Mouse (Mus musculus) heart, embryonic 11.5 days (tissue): Measurements from ENCODE around the gene E4f1. TPM values are rescaled to one million over a fixed set of nuclear protein-coding genes. Genes with fewer than 3 reads are reported as not detected.
"Not testable (repeated sequence)": the region's sequence is repeated elsewhere in the genome, so short reads cannot be mapped to it uniquely, and the experiment has no call there.

Experiments used
- ATAC-seq: fragments of 200-750 bp; cut with Nextera tagmentation; replicated peaks from 2 replicates; pipeline ENCODE4 v1.8.0; 2017; ENCODE audit warnings: moderate library complexity; ENCODE audit not compliant: insufficient number of reproducible peaks, low FRiP score, low TSS enrichment
- H3K27ac ChIP-seq: fragments of 300-500 bp; sonication (generic); 2 replicates; pipeline ENCODE4 v1.5.1; 2014; ENCODE audit warnings: mild to moderate bottlenecking, low read depth, low read length
- H3K27me3 ChIP-seq: fragments of 300-500 bp; sonication (generic); 2 replicates; pipeline ENCODE4 v1.6.1; 2014; ENCODE audit warnings: mild to moderate bottlenecking, low read length, mixed read lengths; ENCODE audit not compliant: control insufficient read depth, insufficient read depth
- H3K36me3 ChIP-seq: fragments of 300-500 bp; sonication (generic); 2 replicates; pipeline ENCODE4 v1.6.1; 2014; ENCODE audit warnings: mild to moderate bottlenecking, low read length, moderate library complexity, mixed read lengths; ENCODE audit not compliant: control insufficient read depth, insufficient read depth
- H3K4me1 ChIP-seq: fragments of 300-500 bp; sonication (generic); 2 replicates; pipeline ENCODE4 v1.6.1; 2014; ENCODE audit warnings: low read length; ENCODE audit not compliant: control insufficient read depth, insufficient read depth
- H3K4me2 ChIP-seq: fragments of 300-500 bp; sonication (generic); 2 replicates; pipeline ENCODE4 v1.6.1; 2014; ENCODE audit warnings: mild to moderate bottlenecking, moderate library complexity
- H3K4me3 ChIP-seq: fragments of 300-500 bp; sonication (generic); 2 replicates; pipeline ENCODE4 v1.5.1; 2014; ENCODE audit warnings: low read depth, low read length
- H3K9ac ChIP-seq: fragments of 300-500 bp; sonication (generic); 2 replicates; pipeline ENCODE4 v1.6.1; 2014; ENCODE audit warnings: mild to moderate bottlenecking, low read depth, low read length, moderate library complexity
- H3K9me3 ChIP-seq: fragments of 300-500 bp; sonication (generic); replicated peaks from 2 replicates; pipeline ENCODE4 v1.6.1; 2016; ENCODE audit warnings: low read length; ENCODE audit not compliant: control insufficient read depth
- WGBS: fragments of 180-500 bp; shearing (Covaris S2); extraction: QIAGEN DNeasy Blood & Tissue Kit; methylation state at CpG from one replicate; pipeline ENCODE4 v1.1.7; 2014; ENCODE audit not compliant: insufficient replicate concordance; 5-methylcytosine and 5-hydroxymethylcytosine counted together
- polyA plus RNA-seq: library from polyadenylated mRNA; unstranded; fragments of >200 nt; fragmentation: Nextera tagmentation; extraction: Ambion mirVana; gene quantifications from 2 replicates; pipeline ENCODE4 v1.2.1, GENCODE M21; 2014

E4f1 gene
- polyA plus RNA-seq, 1 experiment from 2014 or later, result 17.6 TPM

- H3K4me1 ChIP-seq, result peaks cover 11% of the 10 kb centered on the region; the same call in 1 of the 2 replicates
- not testable (repeated sequence) for ATAC-seq, H3K27ac ChIP-seq, H3K27me3 ChIP-seq, H3K9ac ChIP-seq, H3K9me3 ChIP-seq, H3K4me3 ChIP-seq, H3K4me2 ChIP-seq
- peaks cover 34% of the 10 kb centered on the region for H3K36me3 ChIP-seq
- WGBS, result 86% methylated on average over 6 of the region's 8 CpGs
Observed at GRCm38 (mm10) chr17:24425326-24425725, 44.8 kb downstream of the E4f1 start.

- H3K9ac ChIP-seq, result no peak overlapping the region
- no peaks in the 10 kb centered on the region for H3K9me3 ChIP-seq
- H3K27ac ChIP-seq, result no peak overlapping the region
- 90% methylated on average over 5 of the region's 5 CpGs for WGBS
- H3K4me1 ChIP-seq, result peaks cover 5% of the 10 kb centered on the region; the same call in 1 of the 2 replicates
- H3K27me3 ChIP-seq, result no peaks in the 10 kb centered on the region
- H3K4me2 ChIP-seq, result no peak overlapping the region
- H3K4me3 ChIP-seq, result no peak overlapping the region
- no peak for ATAC-seq
- H3K36me3 ChIP-seq, result peaks cover 41% of the 10 kb centered on the region
Observed at GRCm38 (mm10) chr17:24424489-24424888, 45.6 kb downstream of the E4f1 start.

DNA sequence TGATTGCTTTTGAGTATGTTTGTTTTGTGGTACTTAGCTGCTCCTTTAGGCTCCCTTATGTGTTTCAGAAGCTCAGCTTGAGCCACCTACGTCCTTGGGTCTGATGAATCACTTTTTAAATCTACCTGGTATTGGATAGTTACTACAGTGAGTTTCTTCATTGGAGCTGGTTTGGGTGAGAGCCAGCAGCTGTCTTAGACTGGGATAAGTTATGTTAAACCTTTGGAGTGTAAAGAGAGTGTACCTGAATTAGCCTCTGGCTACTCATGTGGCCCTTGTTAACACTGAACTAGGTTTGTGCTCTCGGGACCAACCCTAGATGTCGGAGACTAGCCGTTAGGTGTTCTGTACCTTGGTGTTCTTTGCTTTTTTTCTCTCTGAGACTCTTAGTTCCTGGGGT, 47.0 kb downstream of the E4f1 start:
- Histone ChIP-seq H3K27me3 (no peaks in the 10 kb centered on the region), H3K36me3 (peaks cover 52% of the 10 kb centered on the region), H3K4me3 (no peak overlapping the region), H3K9me3 (no peaks in the 10 kb centered on the region), H3K4me1 (no peaks in the 10 kb centered on the region), H3K9ac (no peak overlapping the region), H3K27ac (no peak overlapping the region), H3K4me2 (no peak overlapping the region)
- ATAC-seq, result no peak
- 94% methylated on average over 4 of the region's 4 CpGs for WGBS

GRCm38 (mm10) chr17:24416051-24416652, 54.0 kb downstream of the E4f1 start:
- peak overlapping the region; percentile 86 for H3K4me2 ChIP-seq
- no peak overlapping the region for H3K27ac ChIP-seq
- no peak for ATAC-seq
- WGBS, result 85% methylated on average over 3 of the region's 3 CpGs
- peak overlapping the region; percentile 85 for H3K9ac ChIP-seq
- peaks cover 11% of the 10 kb centered on the region; the same call in 1 of the 2 replicates for H3K4me1 ChIP-seq
- no peaks in the 10 kb centered on the region for H3K27me3 ChIP-seq
- H3K4me3 ChIP-seq, result peak overlapping the region; percentile 76
- peaks cover 34% of the 10 kb centered on the region for H3K36me3 ChIP-seq
- no peaks in the 10 kb centered on the region for H3K9me3 ChIP-seq

DNA sequence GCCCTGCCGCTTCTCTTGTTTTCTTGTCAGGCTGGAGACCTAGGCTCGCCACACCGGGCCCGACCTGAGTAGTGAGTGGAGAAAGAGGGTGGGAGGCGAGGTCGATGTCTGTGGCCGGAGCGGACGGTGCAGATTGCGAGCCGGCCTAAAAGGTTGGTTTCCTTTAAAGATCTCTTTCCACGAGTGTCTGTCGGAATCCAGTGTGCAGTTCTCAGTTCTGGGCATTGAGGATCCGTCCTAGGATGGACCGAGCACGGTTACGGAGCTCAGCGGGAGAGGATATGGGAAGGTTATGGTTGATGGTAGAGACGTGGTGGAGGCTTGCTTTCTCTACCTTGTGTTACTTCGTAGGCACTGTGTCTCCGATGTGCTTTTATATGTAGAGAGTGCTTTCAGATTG, 55.1 kb downstream of the E4f1 start:
- Histone ChIP-seq H3K4me1 (peaks cover 11% of the 10 kb centered on the region; the same call in 1 of the 2 replicates), H3K27ac (peak overlapping the region; percentile 96), H3K4me3 (peak overlapping the region; percentile 76), H3K4me2 (peak overlapping the region; percentile 86), H3K9ac (peak overlapping the region; percentile 85), H3K27me3 (no peaks in the 10 kb centered on the region), H3K9me3 (no peaks in the 10 kb centered on the region), H3K36me3 (peaks cover 25% of the 10 kb centered on the region)
- 0% methylated on average over 21 of the region's 21 CpGs for WGBS
- ATAC-seq, result peak; percentile 0; the same call in 1 of the 2 replicates

- Histone ChIP-seq H3K9ac (peak within 1 kb of the TSS; percentile 85), H3K27ac (peak within 1 kb of the TSS; percentile 96), H3K36me3 (peaks cover 20% of the 10 kb centered on the region), H3K4me1 (peaks cover 11% of the 10 kb centered on the region; the same call in 1 of the 2 replicates), H3K4me3 (peak within 1 kb of the TSS; percentile 76), H3K4me2 (peak within 1 kb of the TSS; percentile 86), H3K9me3 (no peaks in the 10 kb centered on the region), H3K27me3 (no peaks in the 10 kb centered on the region)
- ATAC-seq, result peak; percentile 93
- WGBS, result under 1% methylated on average over 64 of the region's 64 CpGs
Observed at GRCm38 (mm10) chr17:24414230-24414976, 55.7 kb downstream of the E4f1 start, which contains the start of gene Rnps1. Rnps1 (plus strand) TSS chr17:24414565.

- no peak for ATAC-seq
- peaks cover 14% of the 10 kb centered on the region for H3K36me3 ChIP-seq
Observed at GRCm38 (mm10) chr17:24413557-24414211, 56.4 kb downstream of the E4f1 start.

GRCm38 (mm10) chr17:24407116-24407803, 62.9 kb downstream of the E4f1 start:
- Histone ChIP-seq H3K4me1 (no peaks in the 10 kb centered on the region), H3K4me3 (no peak overlapping the region), H3K9ac (no peak overlapping the region), H3K36me3 (peaks cover 18% of the 10 kb centered on the region), H3K9me3 (no peaks in the 10 kb centered on the region), H3K27me3 (no peaks in the 10 kb centered on the region), H3K27ac (no peak overlapping the region), H3K4me2 (no peak overlapping the region)
- ATAC-seq, result no peak
- 80% methylated on average over 12 of the region's 12 CpGs for WGBS

More at GRCm38 (mm10) chr17:24413557-24414211, 56.4 kb downstream of the E4f1 start:
- Histone ChIP-seq H3K9me3 (no peaks in the 10 kb centered on the region), H3K4me3 (peak overlapping the region; percentile 76), H3K9ac (peak overlapping the region; percentile 83), H3K27ac (peak overlapping the region; percentile 96), H3K4me1 (peaks cover 11% of the 10 kb centered on the region; the same call in 1 of the 2 replicates), H3K4me2 (peak overlapping the region; percentile 86), H3K27me3 (no peaks in the 10 kb centered on the region)
- WGBS, result 31% methylated on average over 22 of the region's 22 CpGs
